Mouse (Mus musculus) lung, postnatal 14 days (tissue): ENCODE measurements at regions not wholly inside any gene's neighbourhood (a gene's known extent, or its start where the extent isn't known, plus 50 kb on each side); places are given as distances from the start of the nearest gene placed in this dataset.

Experiments used
- DNase-seq: peaks from one replicate; pipeline ENCODE4 v3.0.0; 2021

GRCm38 (mm10) chr2:115338178-115338577 lies 243.3 kb upstream of the BC052040 start:
- DNase-seq = no peak

GRCm38 (mm10) chr2:115339034-115339433 lies 242.5 kb upstream of the BC052040 start:
- DNase-seq = no peak

- no peak for DNase-seq
These were observed 239.2 kb upstream of the BC052040 start for GRCm38 (mm10) chr2:115342360-115342759.

GRCm38 (mm10) chr2:115346551-115346950 lies 235.0 kb upstream of the BC052040 start:
- DNase-seq = no peak

- DNase-seq = no peak
These were observed 233.3 kb upstream of the BC052040 start for GRCm38 (mm10) chr2:115348263-115348662.

- no peak for DNase-seq
These were observed 210.4 kb upstream of the BC052040 start for GRCm38 (mm10) chr2:115371072-115371471.

- DNase-seq = no peak
These were observed 206.2 kb upstream of the BC052040 start for GRCm38 (mm10) chr2:115375336-115375735.

GRCm38 (mm10) chr2:115384414-115385180 lies 196.9 kb upstream of the BC052040 start:
- DNase-seq = no peak

- DNase-seq = peak; percentile 15
These were observed 196.0 kb upstream of the BC052040 start for GRCm38 (mm10) chr2:115385207-115386168.

- peak; percentile 17 for DNase-seq
These were observed 189.9 kb upstream of the BC052040 start for GRCm38 (mm10) chr2:115391575-115391974.

GRCm38 (mm10) chr2:115392082-115392762 lies 189.3 kb upstream of the BC052040 start:
- DNase-seq = no peak

- DNase-seq = no peak
These were observed 187.4 kb upstream of the BC052040 start for GRCm38 (mm10) chr2:115394091-115394490.

GRCm38 (mm10) chr2:115398550-115398949 lies 183.0 kb upstream of the BC052040 start:
- DNase-seq = no peak

GRCm38 (mm10) chr2:115399107-115399740 lies 182.3 kb upstream of the BC052040 start:
- DNase-seq = no peak

- DNase-seq = no peak
These were observed 181.4 kb upstream of the BC052040 start for GRCm38 (mm10) chr2:115399987-115400550.

- no peak for DNase-seq
These were observed 179.3 kb upstream of the BC052040 start for GRCm38 (mm10) chr2:115402246-115402645.

- DNase-seq = no peak
These were observed 149.0 kb upstream of the BC052040 start for GRCm38 (mm10) chr2:115432476-115432875.

GRCm38 (mm10) chr2:115441100-115441499 lies 140.4 kb upstream of the BC052040 start:
- no peak for DNase-seq

- no peak for DNase-seq
These were observed 131.6 kb upstream of the BC052040 start for GRCm38 (mm10) chr2:115449783-115450483.

- DNase-seq = no peak
These were observed 125.9 kb upstream of the BC052040 start for GRCm38 (mm10) chr2:115455593-115455992.

GRCm38 (mm10) chr2:115456372-115457022 lies 125.0 kb upstream of the BC052040 start:
- DNase-seq = no peak
